Mouse (Mus musculus) liver, embryonic 14.5 days (tissue): ENCODE measurements at regions not wholly inside any gene's neighbourhood (a gene's known extent, or its start where the extent isn't known, plus 50 kb on each side); places are given as distances from the start of the nearest gene placed in this dataset.

ENCODE experiments used
- ATAC-seq: fragments of 200-750 bp; cut with Nextera tagmentation; 2 replicates; pipeline ENCODE4 v1.8.0; 2017; ENCODE audit warnings: moderate number of reproducible peaks, mild to moderate bottlenecking, moderate library complexity; ENCODE audit not compliant: insufficient read depth
- DNase-seq, 3 experiments: peaks; one replicate each; pipeline ENCODE4 v3.0.0-alpha.2; 2012 to 2013; ENCODE audit warnings: low read depth in 3 of 3, low spot score in 3 of 3
- H3K27ac ChIP-seq: fragments of 300-500 bp; sonication (generic); 2 replicates; pipeline ENCODE4 v1.5.1; 2014; ENCODE audit warnings: moderate library complexity, mild to moderate bottlenecking, control low read depth, inconsistent platforms
- H3K27me3 ChIP-seq: fragments of 300-500 bp; sonication (generic); 2 replicates; pipeline ENCODE4 v1.6.1; 2014; ENCODE audit warnings: mild to moderate bottlenecking, low read length, moderate library complexity; ENCODE audit not compliant: control insufficient read depth, insufficient read depth
- H3K36me3 ChIP-seq: fragments of 300-500 bp; sonication (generic); replicated peaks from 2 replicates; pipeline ENCODE4 v1.6.1; 2014; ENCODE audit warnings: low read depth; ENCODE audit not compliant: control insufficient read depth, insufficient read depth
- H3K4me1 ChIP-seq, 2 experiments: fragments of 200-500 bp in 1 of 2; fragments of 300-500 bp in 1 of 2; sonication (generic) in 1 of 2; replicated peaks; 2 replicates each; pipeline ENCODE4 v1.6.1; 2012 to 2014; ENCODE audit warnings: antibody characterized with exemption in 1 of 2, inconsistent platforms in 1 of 2, low read length in 1 of 2; ENCODE audit not compliant: control insufficient read depth in 2 of 2, insufficient read depth in 2 of 2
- H3K4me2 ChIP-seq: fragments of 300-500 bp; sonication (generic); 2 replicates; pipeline ENCODE4 v1.6.1; 2014; ENCODE audit warnings: low read depth, mild to moderate bottlenecking, control low read depth, moderate library complexity
- H3K4me3 ChIP-seq, 2 experiments: fragments of 200-500 bp in 1 of 2; fragments of 300-500 bp in 1 of 2; sonication (generic) in 1 of 2; 2 replicates each; pipeline ENCODE4 v1.5.1; 2012 to 2014; ENCODE audit warnings: low read depth in 2 of 2, low read length in 2 of 2, mild to moderate bottlenecking in 2 of 2, control low read depth in 1 of 2, inconsistent platforms in 1 of 2, moderate library complexity in 1 of 2; ENCODE audit not compliant: insufficient read depth in 1 of 2
- H3K9ac ChIP-seq: fragments of 300-500 bp; sonication (generic); replicated peaks from 2 replicates; pipeline ENCODE4 v1.6.1; 2014; ENCODE audit warnings: mild to moderate bottlenecking, control low read depth, moderate library complexity
- H3K9me3 ChIP-seq: fragments of 300-500 bp; sonication (generic); 2 replicates; pipeline ENCODE4 v1.6.1; 2016; ENCODE audit warnings: low read length, mixed read lengths; ENCODE audit not compliant: control insufficient read depth
- CTCF ChIP-seq: IDR thresholded peaks from 2 replicates; pipeline ENCODE4 v1.5.1; 2016; ENCODE audit warnings: antibody characterized with exemption, low read depth, control low read depth
- EP300 ChIP-seq: IDR thresholded peaks from 2 replicates; pipeline ENCODE4 v1.6.1; 2016; ENCODE audit warnings: antibody characterized with exemption, low read depth
- WGBS: fragments of 180-500 bp; shearing (Covaris S2); extraction: QIAGEN DNeasy Blood & Tissue Kit; methylation state at CpG from one replicate; pipeline ENCODE4 v1.1.7; 2014; ENCODE audit not compliant: insufficient replicate concordance; 5-methylcytosine and 5-hydroxymethylcytosine counted together

GRCm38 (mm10) chr8:103234374-103234773 is 448.9 kb upstream of the Cdh11 start:
- ATAC-seq (no peak), DNase-seq (no peak)
- Histone ChIP-seq H3K27ac (no peak overlapping the region), H3K4me2 (no peak overlapping the region), H3K9me3 (no peaks in the 10 kb centered on the region), H3K4me1 (no peaks in the 10 kb centered on the region), H3K36me3 (no peaks in the 10 kb centered on the region), H3K9ac (no peak overlapping the region), H3K27me3 (no peaks in the 10 kb centered on the region), H3K4me3 (no peak overlapping the region)
- TF ChIP-seq CTCF (no peak), EP300 (no peak)
- 33% methylated on average over 2 of the region's 2 CpGs for WGBS

- no peaks in the 10 kb centered on the region for H3K9me3 ChIP-seq
- no peaks in the 10 kb centered on the region for H3K4me1 ChIP-seq
- H3K36me3 ChIP-seq = no peaks in the 10 kb centered on the region
- H3K4me2 ChIP-seq = no peak overlapping the region
- DNase-seq (no peak), ATAC-seq (no peak)
- H3K4me3 ChIP-seq = no peak overlapping the region
- H3K27ac ChIP-seq = no peak overlapping the region
- H3K9ac ChIP-seq = no peak overlapping the region
- 23% methylated on average over 1 of the region's 1 CpGs for WGBS
- no peaks in the 10 kb centered on the region for H3K27me3 ChIP-seq
- no peak for TF ChIP-seq EP300
- TF ChIP-seq CTCF = no peak
Measured at GRCm38 (mm10) chr8:103235614-103236013, 450.2 kb upstream of the Cdh11 start.

GRCm38 (mm10) chr8:103238456-103238970 is 453.1 kb upstream of the Cdh11 start:
- no peak for DNase-seq
- H3K27me3 ChIP-seq = no peaks in the 10 kb centered on the region
- H3K4me2 ChIP-seq = no peak overlapping the region
- no peak for TF ChIP-seq CTCF
- no peak for TF ChIP-seq EP300
- H3K9ac ChIP-seq = no peak overlapping the region
- H3K36me3 ChIP-seq = no peaks in the 10 kb centered on the region
- no peaks in the 10 kb centered on the region for H3K4me1 ChIP-seq
- ATAC-seq = no peak
- no peak overlapping the region for H3K4me3 ChIP-seq
- no peak overlapping the region for H3K27ac ChIP-seq
- H3K9me3 ChIP-seq = no peaks in the 10 kb centered on the region

GRCm38 (mm10) chr8:103244169-103244568 is 458.7 kb upstream of the Cdh11 start:
- DNase-seq (no peak), ATAC-seq (no peak)
- H3K4me1 ChIP-seq = no peaks in the 10 kb centered on the region
- no peak overlapping the region for H3K27ac ChIP-seq
- H3K9me3 ChIP-seq = no peaks in the 10 kb centered on the region
- H3K4me3 ChIP-seq = no peak overlapping the region
- no peaks in the 10 kb centered on the region for H3K36me3 ChIP-seq
- no peak overlapping the region for H3K9ac ChIP-seq
- WGBS = 68% methylated on average over 2 of the region's 2 CpGs
- H3K27me3 ChIP-seq = no peaks in the 10 kb centered on the region
- TF ChIP-seq CTCF (no peak), EP300 (no peak)
- no peak overlapping the region for H3K4me2 ChIP-seq

GRCm38 (mm10) chr8:103244658-103245057 is 459.2 kb upstream of the Cdh11 start:
- ATAC-seq (no peak), DNase-seq (no peak)
- no peak for TF ChIP-seq CTCF
- no peak for TF ChIP-seq EP300
- Histone ChIP-seq H3K4me2 (no peak overlapping the region), H3K27ac (no peak overlapping the region), H3K9me3 (no peaks in the 10 kb centered on the region), H3K36me3 (no peaks in the 10 kb centered on the region), H3K4me1 (no peaks in the 10 kb centered on the region), H3K9ac (no peak overlapping the region), H3K4me3 (no peak overlapping the region), H3K27me3 (no peaks in the 10 kb centered on the region)
- WGBS = 43% methylated on average over 6 of the region's 6 CpGs

GRCm38 (mm10) chr8:103245864-103246263 is 460.4 kb upstream of the Cdh11 start:
- Histone ChIP-seq H3K4me2 (no peak overlapping the region), H3K9me3 (no peaks in the 10 kb centered on the region), H3K9ac (no peak overlapping the region), H3K27me3 (no peaks in the 10 kb centered on the region), H3K36me3 (no peaks in the 10 kb centered on the region), H3K4me3 (no peak overlapping the region), H3K27ac (no peak overlapping the region), H3K4me1 (no peaks in the 10 kb centered on the region)
- 47% methylated on average over 9 of the region's 9 CpGs for WGBS
- no peak for ATAC-seq
- DNase-seq = no peak
- TF ChIP-seq CTCF = no peak
- no peak for TF ChIP-seq EP300
